Mouse (Mus musculus): ENCODE measurements at regions not wholly inside any gene's neighbourhood (a gene's known extent, or its start where the extent isn't known, plus 50 kb on each side); places are given as distances from the start of the nearest gene placed in this dataset.

DNA sequence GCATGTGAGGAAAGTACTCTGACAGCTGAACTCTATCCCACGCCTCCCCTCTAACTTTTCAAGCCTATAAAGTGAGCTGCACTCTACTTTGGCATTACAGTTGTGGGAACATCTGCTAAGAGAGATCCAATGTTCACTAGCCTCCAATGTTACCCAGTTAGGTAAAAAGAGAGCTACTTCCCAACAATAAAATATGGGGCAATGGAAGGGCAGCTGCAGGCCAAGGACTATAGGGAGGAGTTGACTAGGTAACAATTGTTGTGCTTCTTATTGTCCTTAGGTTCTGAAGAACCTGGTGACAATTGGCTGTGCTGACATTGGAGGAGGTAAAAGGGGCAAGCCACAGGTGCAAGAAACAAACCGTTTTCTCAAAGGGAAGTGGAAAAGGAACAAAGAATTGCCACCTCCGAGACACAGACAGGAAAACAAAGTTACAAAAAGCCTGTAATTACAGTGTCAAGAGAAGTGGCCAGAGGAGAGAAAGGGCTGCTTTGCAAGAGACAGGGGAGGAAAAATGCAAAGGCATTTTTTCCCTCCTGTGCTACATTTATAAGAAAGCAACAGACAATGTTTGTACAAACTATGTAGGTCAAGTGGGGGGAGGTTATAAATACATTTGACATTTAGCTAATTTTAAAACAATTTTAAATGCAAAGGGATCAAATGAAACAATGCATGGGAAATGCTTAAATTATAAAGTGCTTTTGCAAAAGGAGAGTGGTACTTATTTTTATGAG, 54.1 kb upstream of the Lclat1 start:
- no peaks in the 10 kb centered on the region for H3K27me3 ChIP-seq (replicated peaks)
- no peak for ATAC-seq
- 25% methylated on average over 3 of the region's 3 CpGs for WGBS (ENCODE audit: insufficient replicate concordance)
- no peak overlapping the region for H3K4me3 ChIP-seq
- H3K4me1 ChIP-seq: no peaks in the 10 kb centered on the region
- no peak overlapping the region for H3K27ac ChIP-seq
- no peaks in the 10 kb centered on the region for H3K36me3 ChIP-seq
- H3K9ac ChIP-seq: no peak overlapping the region
- no peak overlapping the region for H3K4me2 ChIP-seq
- no peaks in the 10 kb centered on the region for H3K9me3 ChIP-seq (replicated peaks)

DNA sequence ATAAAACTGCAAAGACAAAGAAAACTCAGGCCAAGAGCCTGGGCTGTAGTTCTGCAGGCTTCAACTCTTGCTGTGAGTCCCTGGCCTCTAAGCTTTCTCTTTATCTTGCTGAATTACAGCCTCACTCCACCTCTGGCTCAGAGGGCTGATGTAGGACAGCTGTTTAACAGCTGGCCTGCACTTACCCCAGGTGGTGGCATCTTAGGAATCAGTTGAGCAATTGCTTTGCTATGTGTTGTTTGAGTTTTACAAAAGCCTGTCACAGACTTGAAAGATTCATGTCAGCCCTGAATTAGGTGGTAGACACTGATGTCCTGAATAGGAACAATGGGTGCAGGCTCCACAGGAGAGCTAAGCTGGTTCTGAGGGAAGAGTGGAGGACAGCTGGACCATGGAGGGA, 53.6 kb upstream of the Lclat1 start:
- Histone ChIP-seq H3K27ac (no peak overlapping the region), H3K4me2 (no peak overlapping the region), H3K9me3 (replicated peaks) (no peaks in the 10 kb centered on the region), H3K27me3 (replicated peaks) (no peaks in the 10 kb centered on the region), H3K36me3 (no peaks in the 10 kb centered on the region), H3K4me1 (no peaks in the 10 kb centered on the region), H3K4me3 (no peak overlapping the region), H3K9ac (no peak overlapping the region)
- ATAC-seq: no peak

GRCm38 (mm10) chr17:73055197-73055596, 52.6 kb upstream of the Lclat1 start:
- 54% methylated on average over 3 of the region's 3 CpGs for WGBS (ENCODE audit: insufficient replicate concordance)
- no peak for ATAC-seq
- H3K27ac ChIP-seq: no peak overlapping the region
- no peak overlapping the region for H3K4me2 ChIP-seq
- H3K36me3 ChIP-seq: no peaks in the 10 kb centered on the region
- no peak overlapping the region for H3K4me3 ChIP-seq
- H3K4me1 ChIP-seq: no peaks in the 10 kb centered on the region
- no peaks in the 10 kb centered on the region for H3K9me3 ChIP-seq (replicated peaks)
- no peaks in the 10 kb centered on the region for H3K27me3 ChIP-seq (replicated peaks)
- no peak overlapping the region for H3K9ac ChIP-seq

DNA sequence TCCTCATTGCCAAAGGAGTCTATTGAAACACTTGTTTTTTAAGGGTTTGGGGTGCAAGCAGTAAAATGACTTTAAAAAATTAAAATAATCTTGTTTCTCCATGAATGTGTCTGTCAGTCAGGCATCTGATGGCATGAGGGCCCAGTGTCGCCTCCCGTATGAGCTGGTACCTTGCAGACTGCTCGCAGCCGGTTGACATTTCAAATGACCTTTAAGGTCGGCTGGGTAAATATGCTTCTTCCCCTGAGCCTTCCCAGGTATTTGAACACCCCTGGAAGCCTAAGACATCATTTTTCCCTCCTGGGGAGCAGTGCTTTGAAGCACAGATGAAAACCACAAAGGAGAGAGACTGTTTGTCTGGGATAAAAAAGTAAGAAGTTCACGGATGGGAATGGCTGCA, 52.2 kb upstream of the Lclat1 start:
- 75% methylated on average over 6 of the region's 6 CpGs for WGBS (ENCODE audit: insufficient replicate concordance)
- H3K27me3 ChIP-seq (replicated peaks): no peaks in the 10 kb centered on the region
- no peaks in the 10 kb centered on the region for H3K9me3 ChIP-seq (replicated peaks)
- no peaks in the 10 kb centered on the region for H3K36me3 ChIP-seq
- no peak for ATAC-seq
- H3K4me2 ChIP-seq: no peak overlapping the region
- no peak overlapping the region for H3K27ac ChIP-seq
- no peak overlapping the region for H3K4me3 ChIP-seq
- no peak overlapping the region for H3K9ac ChIP-seq
- H3K4me1 ChIP-seq: no peaks in the 10 kb centered on the region

DNA sequence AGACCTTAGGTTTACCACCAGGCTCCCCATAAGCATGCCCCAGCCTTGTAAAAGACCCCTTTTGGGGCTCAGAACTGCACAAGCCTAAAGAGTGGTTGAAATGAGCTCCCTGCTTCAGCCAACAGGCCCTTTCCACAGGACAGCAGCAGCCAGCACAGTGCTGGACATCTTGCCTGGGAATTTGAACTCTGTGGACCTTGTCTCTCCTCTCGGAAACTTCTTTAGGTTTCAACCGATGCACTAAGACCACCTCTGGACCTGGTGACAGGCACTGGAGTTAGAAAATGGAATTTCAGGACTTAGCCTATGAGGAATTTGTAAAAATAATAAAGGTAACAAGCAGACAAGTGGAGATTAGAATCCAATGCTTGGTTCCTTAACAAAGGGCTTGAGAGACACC, 51.2 kb upstream of the Lclat1 start:
- Histone ChIP-seq H3K4me3 (no peak overlapping the region), H3K27me3 (replicated peaks) (no peaks in the 10 kb centered on the region), H3K36me3 (no peaks in the 10 kb centered on the region), H3K4me2 (no peak overlapping the region), H3K9ac (no peak overlapping the region), H3K4me1 (no peaks in the 10 kb centered on the region), H3K9me3 (replicated peaks) (no peaks in the 10 kb centered on the region), H3K27ac (no peak overlapping the region)
- ATAC-seq: no peak
- 78% methylated on average over 2 of the region's 2 CpGs for WGBS (ENCODE audit: insufficient replicate concordance)
